Mouse (Mus musculus) cerebellum, postnatal 4 days (tissue): ENCODE data around the gene Cdca4.
"Not testable (repeated sequence)": the region's sequence is repeated elsewhere in the genome, so short reads cannot be mapped to it uniquely, and the experiment has no call there.

Experiments
- DNase-seq, 2 experiments: peaks; one replicate each; pipeline ENCODE4 v3.0.0; 2022; ENCODE audit warnings: low spot score in 2 of 2, mixed read lengths in 1 of 2

Cdca4 gene

DNA sequence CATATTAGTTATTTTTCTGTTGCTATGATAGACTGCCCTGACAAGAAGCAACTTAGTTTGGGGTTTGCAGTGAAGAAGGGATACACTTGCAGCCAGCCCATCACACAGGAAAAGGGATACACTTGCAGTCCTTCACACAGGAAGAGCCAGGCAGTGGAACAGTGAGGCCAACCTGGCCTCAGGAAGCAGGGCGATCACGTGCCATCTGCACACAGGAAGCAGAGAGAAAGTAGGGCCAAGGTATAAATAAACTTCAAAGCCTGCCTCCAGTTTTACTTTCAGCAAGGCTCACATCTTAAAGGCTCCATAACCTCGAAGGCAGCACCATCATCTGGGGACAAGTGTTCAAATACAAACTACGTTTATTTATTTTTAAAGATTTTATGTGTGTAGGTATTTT lies 6.0 kb downstream of the Cdca4 start:
- DNase-seq: no peak

DNA sequence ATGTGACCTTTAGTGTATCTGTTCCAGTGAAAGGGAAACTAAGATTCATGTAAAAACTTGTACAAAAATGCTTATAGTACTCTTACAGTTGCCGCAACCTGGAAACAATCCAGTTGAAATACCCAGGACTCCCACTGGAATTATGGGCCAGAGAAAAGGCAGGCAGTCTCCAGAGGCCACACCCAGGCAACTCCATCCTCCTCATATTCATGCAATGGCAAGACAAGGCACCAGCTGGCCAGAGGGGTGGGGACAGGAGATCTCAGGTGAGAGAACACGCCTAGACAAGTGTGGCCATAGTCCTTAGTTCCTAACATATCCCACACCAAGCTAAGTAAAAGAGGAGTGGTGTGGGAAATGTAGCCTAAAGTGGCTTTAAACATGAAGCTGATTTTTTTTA lies 6.5 kb downstream of the Cdca4 start:
- DNase-seq: no peak

DNA sequence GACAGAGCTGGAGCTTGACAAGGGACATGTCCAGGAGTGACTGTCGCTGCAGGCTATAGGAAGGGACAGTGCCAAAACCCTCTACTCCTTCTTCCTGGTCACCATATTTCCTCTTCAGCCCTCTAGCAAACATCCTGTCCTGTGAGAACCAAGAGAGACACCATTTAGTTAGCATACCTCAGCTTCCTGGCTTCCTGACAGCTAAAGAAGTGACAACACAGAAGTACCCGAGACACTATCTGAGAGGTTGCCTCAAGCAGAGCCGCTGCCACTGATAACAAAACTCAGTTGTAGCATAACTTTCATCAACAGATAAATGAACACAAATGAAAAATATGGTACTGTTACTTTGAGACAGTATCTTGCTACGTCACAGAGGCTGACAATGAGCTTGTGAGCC lies 7.2 kb downstream of the Cdca4 start:
- no peak for DNase-seq

DNA sequence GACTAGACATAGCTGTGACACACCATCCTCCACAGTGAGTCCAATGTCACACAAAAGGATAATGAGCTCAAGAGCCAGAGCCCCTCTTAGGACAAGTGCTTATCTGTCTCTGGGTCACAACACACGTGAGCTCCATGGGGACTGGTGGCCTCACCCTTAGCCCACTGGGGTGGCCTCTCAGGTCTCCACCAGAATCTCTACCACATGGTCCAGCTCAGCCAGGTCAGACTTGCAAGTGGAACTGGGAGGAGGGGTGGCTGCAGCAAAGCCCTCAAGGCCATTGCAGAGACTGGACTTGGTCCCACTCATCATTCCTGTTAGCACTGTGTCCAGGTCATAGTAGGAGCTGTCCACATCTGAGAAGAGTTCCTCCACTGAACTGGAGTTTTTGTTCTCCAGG lies 8.0 kb downstream of the Cdca4 start:
- DNase-seq: no peak

DNA sequence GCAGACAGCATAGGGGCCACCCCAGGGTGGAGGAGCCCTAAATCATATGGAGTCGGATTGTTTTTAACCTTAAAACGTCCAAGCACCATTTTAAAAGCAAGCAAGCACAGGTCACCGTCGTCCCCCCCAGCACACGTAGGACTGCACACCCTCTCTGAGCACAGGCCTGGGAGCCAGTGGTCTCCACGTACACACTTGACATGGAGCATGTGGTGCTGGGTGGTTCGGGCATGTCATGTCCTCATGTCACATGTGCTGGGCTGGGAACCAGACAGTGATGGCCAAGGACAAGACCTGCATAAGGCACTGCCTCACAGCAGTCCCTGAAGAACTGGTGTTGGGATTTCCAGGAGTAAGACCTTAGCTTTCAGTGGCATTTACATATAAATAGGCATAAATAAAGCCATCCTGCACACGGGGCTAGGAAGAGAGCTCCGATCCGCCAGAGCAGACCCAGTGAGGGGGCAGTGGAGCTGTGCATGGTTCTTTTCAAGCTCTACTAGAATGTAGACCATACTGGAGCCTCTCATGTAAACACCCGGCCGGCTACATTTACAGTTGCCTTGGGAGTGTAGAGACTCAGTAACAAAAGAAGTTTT lies 8.7 kb downstream of the Cdca4 start:
- DNase-seq: no peak

DNA sequence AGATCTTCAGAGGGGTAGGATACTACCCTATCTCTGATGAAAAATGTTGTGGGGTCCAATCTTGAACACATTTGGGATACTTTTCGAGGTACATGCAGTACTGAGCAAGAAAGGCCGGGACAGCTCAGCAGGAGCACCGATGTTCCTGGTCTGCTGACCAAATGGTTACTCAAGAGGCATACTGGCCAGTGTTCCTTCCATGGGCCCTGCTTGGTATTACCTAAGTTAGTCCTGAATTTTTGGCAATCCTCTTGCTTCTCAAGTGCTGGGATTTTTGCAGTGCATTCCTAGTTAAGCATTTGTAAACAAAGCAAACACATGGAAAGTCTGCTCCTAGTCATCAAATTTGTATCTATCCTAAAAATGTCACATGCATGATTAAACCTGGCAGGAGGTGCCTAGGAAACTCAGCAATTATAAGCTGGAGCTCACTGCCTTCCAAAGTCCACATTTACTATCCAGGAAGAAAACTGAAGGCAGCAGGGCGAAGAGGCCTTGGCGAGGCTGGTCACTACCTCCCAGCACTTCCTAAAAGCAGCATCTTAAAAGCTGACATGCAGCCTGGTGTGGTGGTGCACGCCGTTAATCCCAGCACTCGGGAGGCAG lies 10.1 kb downstream of the Cdca4 start:
- no peak for DNase-seq

DNA sequence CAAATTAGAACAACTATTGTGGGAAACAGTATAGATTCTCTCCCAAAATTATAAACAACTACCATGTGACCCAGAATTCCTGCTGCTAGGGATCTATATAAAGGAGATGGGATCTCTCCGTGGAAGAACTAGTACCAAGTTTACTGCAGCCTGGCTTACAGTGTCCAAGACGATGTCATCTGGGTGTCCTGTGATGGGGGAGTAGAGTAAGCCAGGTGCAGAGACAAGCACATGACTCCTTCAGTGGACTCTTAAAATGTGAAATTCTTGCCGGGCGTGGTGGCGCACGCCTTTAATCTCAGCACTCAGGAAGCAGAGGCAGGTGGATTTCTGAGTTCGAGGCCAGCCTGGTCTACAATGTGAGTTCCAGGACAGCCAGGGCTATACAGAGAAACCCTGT lies 12.4 kb downstream of the Cdca4 start:
- DNase-seq: not testable (repeated sequence)

DNA sequence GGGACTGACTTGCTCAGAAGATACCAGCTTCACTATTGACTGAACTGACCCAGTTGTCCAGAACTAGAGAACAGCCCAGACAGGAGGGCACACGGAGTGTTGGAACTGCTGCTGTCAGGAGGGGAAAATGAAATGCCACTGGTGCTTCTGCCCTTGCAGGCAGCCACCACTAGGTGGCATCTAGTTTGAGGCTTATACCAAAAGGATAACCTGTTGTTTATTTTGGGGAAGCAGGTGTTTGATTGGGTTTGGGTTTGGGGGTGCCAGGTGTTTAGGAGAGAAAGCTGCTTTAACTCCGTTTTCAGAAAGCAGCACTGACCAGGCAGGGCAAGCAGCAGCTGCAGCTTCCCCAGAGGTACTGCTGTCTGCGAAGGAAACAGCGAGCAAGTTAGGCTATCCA lies 12.9 kb downstream of the Cdca4 start:
- peak in 1 of 2 experiments; percentile 61 for DNase-seq

DNA sequence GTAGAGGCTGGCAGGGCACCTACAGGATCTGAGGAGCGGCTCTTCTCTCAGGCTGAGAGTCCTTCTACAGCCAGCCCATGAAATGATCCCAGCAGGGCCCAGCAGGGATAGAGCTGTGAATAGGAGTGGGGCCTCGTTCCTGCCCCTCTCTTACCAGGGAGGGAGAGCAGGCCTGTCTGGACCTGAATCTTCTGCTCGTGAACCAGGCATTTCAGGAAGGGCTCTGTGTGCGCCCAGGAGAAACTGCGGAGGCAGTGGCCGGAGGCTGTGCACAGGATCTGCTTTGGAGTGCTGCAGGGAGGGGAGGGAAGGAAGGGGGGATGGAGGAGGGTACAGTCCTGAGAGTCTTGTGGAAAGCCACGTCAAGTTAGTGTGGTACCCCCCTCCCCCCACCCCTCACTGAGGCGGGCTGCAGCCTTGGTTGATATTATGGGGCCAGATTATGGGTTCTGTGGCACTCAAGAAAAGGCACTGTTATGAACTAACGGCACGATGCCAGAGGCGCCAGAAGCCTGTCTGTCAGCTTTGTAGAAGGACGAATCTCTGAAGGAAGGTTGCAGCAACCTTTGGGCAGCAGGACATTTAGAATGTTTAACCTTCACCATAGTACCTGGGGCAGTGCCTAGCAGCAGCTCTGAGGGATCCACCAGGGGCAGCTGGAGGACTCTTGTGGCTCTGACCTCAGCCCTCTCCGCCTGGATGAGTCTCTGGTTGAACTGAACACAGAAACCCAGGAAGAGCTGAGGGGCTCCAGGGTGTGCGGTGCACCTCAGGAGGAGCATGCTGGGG lies 14.3 kb downstream of the Cdca4 start:
- no peak for DNase-seq

DNA sequence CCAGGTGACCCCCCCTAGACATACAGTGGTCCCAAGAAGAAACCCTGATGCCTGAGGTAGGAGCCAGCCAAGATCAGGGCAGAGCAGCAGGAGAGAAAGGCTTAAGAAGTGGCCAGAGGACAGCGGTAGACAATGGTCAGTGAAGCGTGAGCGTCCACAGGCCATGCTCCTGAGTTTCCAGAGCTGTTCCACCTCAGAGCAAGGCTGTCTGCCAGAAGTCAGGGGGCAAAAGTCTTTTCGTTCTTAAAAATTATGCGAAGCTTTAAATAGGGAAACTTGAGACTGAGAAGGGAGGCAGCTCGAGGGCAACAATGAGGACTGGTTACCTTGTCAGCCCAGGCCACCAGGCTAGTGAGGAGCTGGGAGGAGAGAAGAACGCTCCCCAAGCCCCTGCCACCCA lies 15.9 kb downstream of the Cdca4 start:
- DNase-seq: no peak

DNA sequence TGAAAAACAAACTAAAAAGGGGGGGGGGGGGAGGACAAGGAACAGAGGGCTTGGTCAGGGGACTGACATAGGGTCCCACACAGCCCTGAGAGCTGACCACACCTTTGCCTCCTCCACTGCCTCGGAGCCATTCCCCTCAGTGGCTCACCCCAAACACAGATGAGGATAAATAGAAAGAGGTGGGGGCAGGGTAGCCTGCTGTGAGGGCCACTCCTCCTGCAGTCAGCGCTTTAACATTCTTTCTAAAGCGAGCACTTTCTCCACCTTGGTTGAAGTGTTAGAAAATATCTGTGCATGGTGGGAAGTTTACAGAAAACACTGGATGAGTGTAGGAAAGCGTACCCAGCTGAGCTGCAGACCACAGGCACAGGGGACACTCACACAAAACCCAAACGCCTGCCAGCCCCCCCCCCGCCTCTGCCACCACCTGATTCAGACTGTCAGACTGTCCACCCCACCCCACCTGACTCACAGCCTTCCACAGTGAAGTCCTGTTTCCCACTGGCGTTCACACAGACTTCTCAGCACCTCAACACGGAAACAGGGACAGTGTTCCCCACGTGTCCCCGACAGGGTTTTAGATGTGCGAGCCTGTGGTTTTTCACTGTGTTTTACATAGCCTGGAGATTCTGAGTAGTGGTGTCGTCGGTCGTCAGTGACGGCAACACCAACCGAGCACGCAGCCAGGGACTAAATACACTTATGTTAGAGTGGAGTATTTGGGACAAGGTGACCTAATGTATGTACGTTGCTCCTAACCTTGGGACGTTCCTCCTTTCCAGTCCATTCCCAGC lies 18.9 kb downstream of the Cdca4 start:
- DNase-seq: no peak

DNA sequence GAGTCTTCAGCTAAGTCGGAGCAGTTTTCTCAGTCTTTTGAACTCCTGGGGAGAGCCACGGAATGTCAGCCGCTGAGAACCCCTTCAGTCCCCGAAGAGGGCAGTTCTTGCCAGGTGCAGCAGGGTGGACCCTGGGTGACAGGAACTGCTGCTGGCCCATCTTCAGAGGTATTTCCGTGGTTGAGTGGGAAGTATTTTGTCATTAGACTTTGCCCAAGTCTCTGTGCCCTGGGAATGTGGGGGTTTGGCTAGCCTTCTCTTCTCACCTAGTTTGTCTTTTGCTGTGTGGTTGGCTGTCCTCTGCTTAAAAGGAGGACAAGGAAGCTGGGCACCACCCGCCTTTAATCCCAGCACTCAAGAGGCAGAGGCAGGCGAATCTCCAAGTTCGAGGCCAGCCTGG lies 19.6 kb downstream of the Cdca4 start:
- DNase-seq: no peak

DNA sequence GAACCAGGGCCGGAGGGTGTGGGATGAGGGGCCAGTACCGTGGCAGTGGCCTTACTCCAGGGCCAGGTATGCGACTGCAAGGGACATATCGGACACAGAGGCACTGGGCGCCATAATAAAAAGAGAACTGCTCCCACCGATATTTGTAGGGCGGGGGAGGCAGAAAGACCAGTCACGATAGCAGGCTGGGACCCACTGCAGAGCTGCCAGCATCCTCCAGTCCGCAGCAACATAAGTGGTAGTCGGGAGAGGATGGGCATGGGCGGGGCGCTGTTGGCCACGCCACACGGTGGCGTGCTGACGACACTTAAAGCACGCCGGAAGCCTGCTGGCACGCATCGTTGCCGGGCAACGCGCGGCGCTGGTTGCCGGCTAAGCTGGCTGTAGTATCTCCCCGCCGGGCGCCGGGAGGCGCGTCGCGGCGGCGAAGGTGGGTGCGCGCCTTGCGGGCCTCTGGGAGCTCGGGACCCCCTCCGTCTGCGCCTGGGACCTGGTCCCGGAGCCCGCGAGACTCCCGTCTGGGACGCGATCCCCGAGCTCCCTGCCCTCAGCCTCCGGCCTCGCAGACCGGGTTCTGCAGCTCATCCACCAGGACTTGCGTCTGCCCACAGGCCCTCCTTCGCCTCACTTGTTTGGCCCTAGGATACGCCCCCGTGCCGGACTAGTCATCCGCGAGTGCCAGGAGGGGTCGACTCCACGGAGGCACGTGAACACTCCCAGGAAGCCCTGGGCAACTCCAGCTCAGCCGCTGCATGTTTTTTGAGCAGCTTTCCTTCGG lies 20.4 kb downstream of the Cdca4 start, which contains the start of gene Clba1:
TSS of gene Clba1 (plus strand) at position 351 of the 778 bp plus-strand sequence.
- DNase-seq: peak; percentile 72 to 91

DNA sequence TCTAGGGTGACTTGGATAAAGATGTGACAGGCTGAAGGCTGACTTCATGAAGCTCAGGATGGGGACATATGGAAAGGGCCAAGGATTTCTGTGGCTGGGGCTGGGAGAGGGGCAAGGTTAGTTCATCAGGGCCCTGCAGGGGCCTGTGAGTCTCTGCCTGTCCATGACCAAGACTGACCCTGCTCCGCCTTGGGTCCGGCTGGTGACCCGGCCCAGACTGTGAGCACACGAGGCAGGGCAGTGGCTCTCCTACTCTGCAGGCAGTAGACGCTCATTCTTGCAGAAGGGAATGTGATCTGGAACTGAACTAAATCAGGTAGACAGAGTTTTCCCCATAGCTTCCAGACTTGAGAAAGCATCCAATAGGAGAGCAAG lies 21.0 kb downstream of the Cdca4 start:
- DNase-seq: no peak

DNA sequence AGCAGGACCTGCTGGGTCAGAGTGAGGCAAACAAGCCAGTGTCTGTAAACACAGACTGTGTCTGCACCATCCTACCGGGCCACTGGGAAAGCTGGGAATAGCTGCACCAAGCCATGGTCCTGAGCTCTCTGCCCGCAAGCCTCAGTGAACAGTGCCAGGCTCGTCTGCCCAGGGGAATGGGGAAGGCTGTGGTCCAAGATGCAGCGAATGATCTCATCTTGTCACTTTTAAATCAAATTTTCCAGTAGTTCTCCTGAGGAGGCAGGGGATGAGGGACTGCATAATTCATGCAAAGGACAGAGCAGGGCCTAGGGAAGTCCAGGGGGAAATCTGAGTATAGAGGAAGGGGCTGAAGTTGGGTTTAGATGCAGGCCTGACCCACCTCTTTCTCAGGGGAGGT lies 21.4 kb downstream of the Cdca4 start:
- no peak for DNase-seq

DNA sequence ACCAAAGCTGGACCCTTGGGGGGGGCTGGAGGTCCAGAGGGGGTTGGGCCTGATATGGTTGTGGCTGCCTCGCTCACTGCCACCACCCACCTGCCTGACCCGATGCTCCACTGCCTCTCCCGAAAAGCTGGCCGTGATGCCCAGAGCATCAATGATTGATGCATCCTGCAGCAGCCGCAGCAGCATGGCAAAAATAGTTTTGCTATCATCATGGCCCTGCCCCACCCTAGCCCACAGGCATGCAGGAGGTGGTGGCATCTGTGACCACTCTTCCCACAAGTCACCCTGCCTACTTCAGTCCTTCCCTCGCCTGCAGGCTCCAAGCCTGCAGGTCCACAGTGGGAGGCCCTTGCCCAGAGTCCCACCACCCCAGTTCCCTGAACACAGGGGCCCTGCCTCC lies 23.2 kb downstream of the Cdca4 start:
- no peak for DNase-seq

DNA sequence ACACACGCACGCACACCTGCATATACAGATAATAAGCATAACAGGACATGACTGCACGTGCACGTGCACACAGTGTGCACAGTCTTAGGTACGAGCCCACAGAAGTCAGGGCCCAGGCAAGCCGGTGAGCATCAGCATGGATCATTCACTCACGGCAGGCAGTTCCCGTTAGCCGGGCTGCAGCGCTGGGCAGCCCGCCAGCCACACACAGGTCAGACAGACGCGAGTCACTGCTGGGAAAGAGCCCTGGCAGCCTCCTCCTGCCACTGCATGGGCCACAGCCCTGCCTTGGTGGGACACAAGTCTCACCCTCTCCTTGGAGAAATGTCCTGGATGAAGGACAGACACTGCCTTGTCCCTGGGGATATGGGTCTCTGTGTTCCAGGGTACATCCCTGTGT lies 25.2 kb downstream of the Cdca4 start:
- DNase-seq: no peak

DNA sequence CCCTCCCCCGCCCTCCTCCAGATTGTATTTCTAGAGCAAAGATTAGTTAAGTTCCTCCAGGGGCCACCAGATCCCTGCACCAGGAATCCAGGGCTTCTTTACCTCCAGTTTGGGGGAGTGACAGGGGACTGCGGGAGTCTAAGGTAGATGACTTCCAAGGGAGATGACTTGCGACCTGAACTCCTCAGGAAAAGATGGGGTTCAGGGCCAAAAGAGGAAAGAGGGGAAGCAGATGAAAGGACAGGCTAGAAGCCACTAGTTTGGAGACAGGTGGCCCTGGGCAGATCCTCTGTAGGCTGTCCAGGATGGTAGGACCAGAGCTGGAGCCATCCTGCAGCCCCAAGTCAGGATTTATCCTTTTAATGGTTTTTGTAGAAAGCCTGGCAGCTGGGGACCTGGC lies 26.3 kb downstream of the Cdca4 start:
- no peak for DNase-seq

DNA sequence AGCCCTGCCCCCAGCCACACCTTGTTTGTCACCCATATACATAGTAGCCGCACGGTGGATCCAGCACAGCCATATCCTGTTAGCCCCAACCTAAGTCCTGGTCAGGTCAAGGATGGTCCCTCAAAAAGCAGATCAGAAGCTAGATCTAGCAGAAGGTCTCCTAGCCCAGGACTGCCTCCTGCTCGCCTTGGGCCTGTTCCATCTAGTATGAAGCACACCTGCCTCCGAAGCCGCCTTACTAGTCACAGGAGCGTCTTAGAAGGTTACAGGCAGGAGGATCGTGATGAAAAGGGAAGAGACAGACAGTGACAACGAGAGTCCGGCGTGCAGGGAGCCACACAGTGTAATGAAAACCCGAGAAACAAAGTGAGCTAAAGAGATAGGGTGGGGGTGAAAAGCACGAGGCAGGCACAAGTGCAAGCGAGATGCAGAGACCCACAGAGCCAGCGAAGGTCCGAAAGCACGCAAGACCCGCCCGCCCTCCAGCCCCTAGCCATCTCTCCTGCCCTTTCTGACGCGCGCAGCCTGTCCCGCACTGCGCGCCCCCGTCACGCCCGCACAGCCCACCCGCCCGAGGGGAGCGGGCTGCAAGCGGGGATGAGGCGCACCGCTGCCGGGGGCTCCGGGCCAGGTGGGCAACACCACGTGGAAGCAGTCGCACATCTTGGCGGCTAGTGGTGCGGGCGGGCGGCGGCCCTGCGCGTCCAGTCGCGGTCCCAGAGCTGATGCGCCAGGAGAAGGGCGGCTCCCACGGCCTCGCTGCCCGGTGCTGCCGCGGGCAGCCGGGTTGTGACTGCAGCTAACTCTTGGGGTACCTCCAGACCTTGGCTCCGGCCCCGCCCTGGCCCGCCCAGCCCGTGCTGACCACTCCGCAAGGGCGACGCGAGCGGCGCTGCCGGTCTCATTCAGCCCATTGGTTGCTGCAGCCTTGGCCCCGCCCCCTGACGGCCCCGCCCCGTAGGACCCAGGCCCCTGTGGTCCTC lies 27.1 kb downstream of the Cdca4 start, which contains the start of gene Ahnak2:
TSS of gene Ahnak2 (minus strand) at position 794 of the 983 bp plus-strand sequence.
- DNase-seq: peak in 1 of 2 experiments; percentile 55

DNA sequence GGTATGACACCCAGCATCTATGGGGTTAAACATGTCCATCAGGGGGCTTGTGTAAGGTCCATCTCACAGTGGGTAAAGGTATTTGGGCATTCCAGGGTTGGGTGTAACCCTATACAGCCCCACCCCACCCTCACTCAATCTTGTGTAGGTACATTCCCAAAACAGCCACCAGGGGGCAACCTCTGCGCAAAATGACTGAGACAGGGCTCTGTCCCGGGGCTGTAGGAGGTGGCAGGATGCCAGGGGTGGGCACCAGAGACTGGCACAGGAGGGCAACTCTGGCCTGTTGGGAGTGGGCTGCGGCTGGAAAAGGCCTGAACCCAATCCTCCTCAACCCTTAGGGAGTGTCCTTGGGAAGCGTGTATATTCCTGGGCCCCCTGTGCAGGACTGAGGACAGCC lies 28.7 kb downstream of the Cdca4 start:
- DNase-seq: peak; percentile 57 to 80
